Mouse (Mus musculus) heart, postnatal 0 days (tissue): ENCODE measurements at regions not wholly inside any gene's neighbourhood (a gene's known extent, or its start where the extent isn't known, plus 50 kb on each side); places are given as distances from the start of the nearest gene placed in this dataset.

ENCODE experiments used
- ATAC-seq: fragments of 200-750 bp; cut with Nextera tagmentation; 2 replicates; pipeline ENCODE4 v1.8.0; 2017; ENCODE audit warnings: low read depth, moderate number of reproducible peaks, moderate library complexity; ENCODE audit not compliant: insufficient read depth
- DNase-seq: peaks from one replicate; pipeline ENCODE4 v3.0.0-alpha.2; 2016; ENCODE audit warnings: low spot score
- H3K27ac ChIP-seq: fragments of 300-500 bp; sonication (generic); 2 replicates; pipeline ENCODE4 v1.5.1; 2014; ENCODE audit warnings: low read depth, mild to moderate bottlenecking
- H3K27me3 ChIP-seq: fragments of 300-500 bp; sonication (generic); 2 replicates; pipeline ENCODE4 v1.6.1; 2014; ENCODE audit warnings: low read length, mixed read lengths; ENCODE audit not compliant: control insufficient read depth, insufficient read depth
- H3K36me3 ChIP-seq: fragments of 300-500 bp; sonication (generic); replicated peaks from 2 replicates; pipeline ENCODE4 v1.6.1; 2014; ENCODE audit warnings: low read length, mixed read lengths; ENCODE audit not compliant: control insufficient read depth, insufficient read depth
- H3K4me1 ChIP-seq: fragments of 300-500 bp; sonication (generic); 2 replicates; pipeline ENCODE4 v1.6.1; 2014; ENCODE audit warnings: antibody characterized with exemption; ENCODE audit not compliant: control insufficient read depth, insufficient read depth
- H3K4me2 ChIP-seq: fragments of 300-500 bp; sonication (generic); 2 replicates; pipeline ENCODE4 v1.6.1; 2014; ENCODE audit warnings: low read depth, mild to moderate bottlenecking, low read length, moderate library complexity
- H3K4me3 ChIP-seq: fragments of 300-500 bp; sonication (generic); 2 replicates; pipeline ENCODE4 v1.5.1; 2014; ENCODE audit warnings: low read depth, low read length
- H3K9ac ChIP-seq: fragments of 300-500 bp; sonication (generic); replicated peaks from 2 replicates; pipeline ENCODE4 v1.6.1; 2014; ENCODE audit warnings: low read depth, low read length, mixed read lengths
- H3K9me3 ChIP-seq: fragments of 300-500 bp; sonication (generic); replicated peaks from 2 replicates; pipeline ENCODE4 v1.6.1; 2016; ENCODE audit warnings: low read length; ENCODE audit not compliant: control insufficient read depth
- CTCF ChIP-seq: IDR thresholded peaks from 2 replicates; pipeline ENCODE4 v1.5.1; 2016; ENCODE audit warnings: antibody characterized with exemption, control low read depth, low read depth
- EP300 ChIP-seq: IDR thresholded peaks from 2 replicates; pipeline ENCODE4 v1.6.1; 2016; ENCODE audit warnings: antibody characterized with exemption, low read depth
- WGBS: fragments of 180-500 bp; shearing (Covaris S2); extraction: QIAGEN DNeasy Blood & Tissue Kit; methylation state at CpG from one replicate; pipeline ENCODE4 v1.1.7; 2014; 5-methylcytosine and 5-hydroxymethylcytosine counted together

DNA sequence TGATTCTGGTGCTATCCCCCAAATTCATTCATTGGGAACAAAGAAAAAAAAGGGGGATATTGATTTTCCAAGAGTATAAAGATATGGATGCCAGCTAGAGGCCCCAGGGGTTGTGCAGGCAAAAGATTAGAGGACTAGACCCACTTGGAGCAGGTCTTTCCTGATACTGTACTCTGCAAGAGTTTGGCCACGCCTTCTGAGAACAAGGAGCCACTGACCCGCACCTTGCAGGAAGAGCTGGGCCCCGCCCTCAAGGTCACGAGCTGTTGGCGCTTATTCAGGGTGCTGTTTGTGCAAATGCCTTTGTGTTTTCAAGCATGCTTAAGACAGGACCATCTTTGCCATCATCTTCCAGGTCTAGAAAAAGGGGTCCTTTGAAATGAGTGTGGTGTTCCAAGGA is 54.5 kb upstream of the Slc7a1 start:
- Histone ChIP-seq H3K36me3 (no peaks in the 10 kb centered on the region), H3K27me3 (no peaks in the 10 kb centered on the region), H3K4me2 (no peak overlapping the region), H3K9me3 (no peaks in the 10 kb centered on the region), H3K4me3 (no peak overlapping the region), H3K4me1 (no peaks in the 10 kb centered on the region), H3K9ac (no peak overlapping the region), H3K27ac (no peak overlapping the region)
- 64% methylated on average over 5 of the region's 5 CpGs for WGBS
- no peak for DNase-seq
- ATAC-seq: no peak
- TF ChIP-seq EP300: no peak
- no peak for TF ChIP-seq CTCF

DNA sequence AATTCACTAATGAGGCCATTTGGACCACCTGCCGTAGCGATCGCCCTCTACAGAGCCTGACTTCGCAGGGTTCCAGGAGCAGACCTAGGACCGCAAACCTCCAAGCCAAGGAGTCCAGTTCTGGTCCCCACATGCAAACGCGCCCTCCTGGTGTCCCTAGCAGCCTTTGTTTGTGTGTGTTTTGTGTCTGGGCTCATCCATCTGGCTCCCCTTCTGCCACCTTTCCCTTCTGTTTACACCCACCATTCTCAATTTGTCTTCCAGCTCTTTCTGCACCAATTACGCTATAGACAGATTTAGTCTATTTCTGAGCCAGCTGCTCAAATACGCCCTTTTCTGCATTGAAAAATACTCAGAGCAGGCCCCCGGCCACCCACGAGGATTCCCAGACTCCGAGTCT is 54.1 kb upstream of the Slc7a1 start:
- Histone ChIP-seq H3K9ac (no peak overlapping the region), H3K27ac (no peak overlapping the region)
- WGBS: 79% methylated on average over 12 of the region's 12 CpGs

DNA sequence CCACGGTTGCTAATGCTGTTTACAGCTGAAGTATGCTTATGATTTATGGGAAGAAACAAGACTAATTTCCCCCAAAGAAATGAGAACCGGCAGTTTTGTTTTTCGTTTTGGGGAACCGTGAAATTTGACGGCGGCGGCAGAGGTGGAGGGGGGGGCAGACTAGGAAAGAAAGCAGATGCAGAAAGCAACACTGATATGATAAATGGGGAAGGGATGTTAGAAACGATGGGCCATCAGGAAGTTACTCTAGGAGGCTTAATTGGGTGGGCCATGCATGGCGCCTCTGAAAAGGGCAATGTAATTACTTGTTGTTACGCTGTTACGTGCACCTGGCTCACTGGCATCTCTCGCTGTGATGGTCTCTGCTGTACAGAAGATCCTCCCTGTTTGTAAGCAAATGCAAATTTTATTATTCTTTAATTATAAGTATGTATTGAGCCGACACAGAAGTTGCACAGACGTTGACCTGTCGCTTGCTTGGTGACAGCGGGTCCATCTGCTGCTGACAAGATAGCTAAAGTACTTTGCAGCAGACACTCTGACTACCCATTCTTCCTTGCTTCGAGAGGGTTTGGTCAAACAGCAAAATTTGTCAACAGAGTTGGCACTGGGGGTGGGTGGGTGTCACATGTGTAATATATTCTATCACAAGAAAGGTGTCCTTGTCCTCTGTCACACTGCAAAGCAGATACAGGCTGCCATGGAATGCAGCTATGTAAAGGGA is 53.4 kb upstream of the Slc7a1 start:
- Histone ChIP-seq H3K4me1 (no peaks in the 10 kb centered on the region), H3K4me3 (no peak overlapping the region), H3K27ac (no peak overlapping the region), H3K27me3 (no peaks in the 10 kb centered on the region), H3K9me3 (no peaks in the 10 kb centered on the region), H3K4me2 (no peak overlapping the region), H3K9ac (no peak overlapping the region), H3K36me3 (no peaks in the 10 kb centered on the region)
- DNase-seq: no peak
- no peak for ATAC-seq
- no peak for TF ChIP-seq EP300
- 78% methylated on average over 17 of the region's 17 CpGs for WGBS

More for the DNA sequence above, 54.1 kb upstream of the Slc7a1 start:
- TF ChIP-seq EP300: no peak
- no peak for TF ChIP-seq CTCF
- Histone ChIP-seq H3K36me3 (no peaks in the 10 kb centered on the region), H3K4me2 (no peak overlapping the region), H3K4me1 (no peaks in the 10 kb centered on the region), H3K9me3 (no peaks in the 10 kb centered on the region), H3K27me3 (no peaks in the 10 kb centered on the region), H3K4me3 (no peak overlapping the region)
- DNase-seq (no peak), ATAC-seq (no peak)

DNA sequence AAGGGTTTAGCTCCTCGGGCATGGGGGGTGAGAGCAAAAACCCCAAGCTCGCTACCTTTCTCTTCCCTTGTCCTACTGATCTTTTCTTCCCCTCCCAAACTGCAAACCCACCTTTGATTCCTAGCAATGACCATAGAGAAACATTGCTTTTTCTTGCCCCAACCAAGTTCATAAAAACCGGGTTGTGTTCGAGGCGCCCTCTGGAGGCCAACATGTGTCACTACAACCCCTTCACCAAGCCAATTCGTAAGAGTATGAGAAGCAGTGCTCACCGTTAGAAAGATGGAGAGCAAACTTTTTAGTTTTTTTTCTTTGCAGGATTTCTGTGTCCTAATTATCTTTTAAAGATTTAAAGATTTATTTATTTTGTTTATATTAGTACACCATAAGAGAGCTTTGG is 52.1 kb upstream of the Slc7a1 start:
- Histone ChIP-seq H3K36me3 (no peaks in the 10 kb centered on the region), H3K27ac (0 out of 2 replicates have a peak overlapping the region, but pooled peaks have one; percentile 11), H3K4me1 (no peaks in the 10 kb centered on the region), H3K4me3 (no peak overlapping the region), H3K9me3 (no peaks in the 10 kb centered on the region), H3K9ac (no peak overlapping the region), H3K27me3 (no peaks in the 10 kb centered on the region), H3K4me2 (no peak overlapping the region)
- TF ChIP-seq CTCF: peak; percentile 83
- no peak for TF ChIP-seq EP300
- ATAC-seq (no peak), DNase-seq (peak; percentile 56)
- 27% methylated on average over 7 of the region's 7 CpGs for WGBS

DNA sequence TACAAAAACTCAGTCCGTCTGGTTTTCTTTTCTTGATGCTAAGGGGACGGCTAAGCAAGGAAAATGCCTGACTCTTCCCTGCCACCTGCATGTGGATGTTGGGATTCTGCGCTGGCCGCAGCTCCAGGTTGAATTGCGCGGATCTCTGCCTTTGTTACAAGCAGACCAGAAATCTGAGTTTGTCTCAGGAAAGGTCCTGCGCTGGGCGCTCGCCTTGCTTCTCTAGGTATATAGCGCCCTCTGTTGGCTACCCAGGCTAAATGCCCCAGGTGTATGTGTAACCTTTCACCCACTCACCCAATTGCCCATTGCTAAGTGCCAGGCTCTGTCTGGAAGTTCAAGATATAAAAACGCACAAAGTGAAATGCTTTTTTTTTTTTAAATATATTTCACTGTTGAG is 51.2 kb upstream of the Slc7a1 start:
- peak; percentile 80 for TF ChIP-seq CTCF
- TF ChIP-seq EP300: no peak
- DNase-seq (peak; percentile 72), ATAC-seq (peak; percentile 79)
- H3K27me3 ChIP-seq: no peaks in the 10 kb centered on the region
- 34% methylated on average over 11 of the region's 11 CpGs for WGBS
- no peak overlapping the region for H3K27ac ChIP-seq
- H3K36me3 ChIP-seq: no peaks in the 10 kb centered on the region
- no peak overlapping the region for H3K9ac ChIP-seq
- no peaks in the 10 kb centered on the region for H3K4me1 ChIP-seq
- no peak overlapping the region for H3K4me3 ChIP-seq
- H3K9me3 ChIP-seq: no peaks in the 10 kb centered on the region
- no peak overlapping the region for H3K4me2 ChIP-seq
